Mouse (Mus musculus) liver, embryonic 14.5 days (tissue): ENCODE data around the gene Plxnd1. TPM values are rescaled to one million over a fixed set of nuclear protein-coding genes. Genes with fewer than 3 reads are reported as not detected.

Experiments
- ATAC-seq: fragments of 200-750 bp; cut with Nextera tagmentation; 2 replicates; pipeline ENCODE4 v1.8.0; 2017; ENCODE audit warnings: moderate number of reproducible peaks, mild to moderate bottlenecking, moderate library complexity; ENCODE audit not compliant: insufficient read depth
- DNase-seq, 3 experiments: peaks; one replicate each; pipeline ENCODE4 v3.0.0-alpha.2; 2012 to 2013; ENCODE audit warnings: low read depth in 3 of 3, low spot score in 3 of 3
- H3K27ac ChIP-seq: fragments of 300-500 bp; sonication (generic); 2 replicates; pipeline ENCODE4 v1.5.1; 2014; ENCODE audit warnings: moderate library complexity, mild to moderate bottlenecking, control low read depth, inconsistent platforms
- H3K27me3 ChIP-seq: fragments of 300-500 bp; sonication (generic); 2 replicates; pipeline ENCODE4 v1.6.1; 2014; ENCODE audit warnings: mild to moderate bottlenecking, low read length, moderate library complexity; ENCODE audit not compliant: control insufficient read depth, insufficient read depth
- H3K36me3 ChIP-seq: fragments of 300-500 bp; sonication (generic); replicated peaks from 2 replicates; pipeline ENCODE4 v1.6.1; 2014; ENCODE audit warnings: low read depth; ENCODE audit not compliant: control insufficient read depth, insufficient read depth
- H3K4me1 ChIP-seq, 2 experiments: fragments of 200-500 bp in 1 of 2; fragments of 300-500 bp in 1 of 2; sonication (generic) in 1 of 2; replicated peaks; 2 replicates each; pipeline ENCODE4 v1.6.1; 2012 to 2014; ENCODE audit warnings: antibody characterized with exemption in 1 of 2, inconsistent platforms in 1 of 2, low read length in 1 of 2; ENCODE audit not compliant: control insufficient read depth in 2 of 2, insufficient read depth in 2 of 2
- H3K4me2 ChIP-seq: fragments of 300-500 bp; sonication (generic); 2 replicates; pipeline ENCODE4 v1.6.1; 2014; ENCODE audit warnings: low read depth, mild to moderate bottlenecking, control low read depth, moderate library complexity
- H3K4me3 ChIP-seq, 2 experiments: fragments of 200-500 bp in 1 of 2; fragments of 300-500 bp in 1 of 2; sonication (generic) in 1 of 2; 2 replicates each; pipeline ENCODE4 v1.5.1; 2012 to 2014; ENCODE audit warnings: low read depth in 2 of 2, low read length in 2 of 2, mild to moderate bottlenecking in 2 of 2, control low read depth in 1 of 2, inconsistent platforms in 1 of 2, moderate library complexity in 1 of 2; ENCODE audit not compliant: insufficient read depth in 1 of 2
- H3K9ac ChIP-seq: fragments of 300-500 bp; sonication (generic); replicated peaks from 2 replicates; pipeline ENCODE4 v1.6.1; 2014; ENCODE audit warnings: mild to moderate bottlenecking, control low read depth, moderate library complexity
- H3K9me3 ChIP-seq: fragments of 300-500 bp; sonication (generic); 2 replicates; pipeline ENCODE4 v1.6.1; 2016; ENCODE audit warnings: low read length, mixed read lengths; ENCODE audit not compliant: control insufficient read depth
- CTCF ChIP-seq: IDR thresholded peaks from 2 replicates; pipeline ENCODE4 v1.5.1; 2016; ENCODE audit warnings: antibody characterized with exemption, low read depth, control low read depth
- EP300 ChIP-seq: IDR thresholded peaks from 2 replicates; pipeline ENCODE4 v1.6.1; 2016; ENCODE audit warnings: antibody characterized with exemption, low read depth
- WGBS: fragments of 180-500 bp; shearing (Covaris S2); extraction: QIAGEN DNeasy Blood & Tissue Kit; methylation state at CpG from one replicate; pipeline ENCODE4 v1.1.7; 2014; ENCODE audit not compliant: insufficient replicate concordance; 5-methylcytosine and 5-hydroxymethylcytosine counted together
- polyA plus RNA-seq, 2 experiments: library from polyadenylated mRNA; depleted of rRNA in 1 of 2; stranded (reverse) in 1 of 2; unstranded in 1 of 2; fragments of >200 nt; fragmentation: Nextera tagmentation in 1 of 2; extraction: Ambion mirVana in 1 of 2; gene quantifications; 2 replicates each; pipeline versions ENCODE4 v1.2.1 to v1.2.3; 2012 to 2014

The Plxnd1 gene
- polyA plus RNA-seq, 2 experiments: 6.4 to 13.0 TPM

DNA sequence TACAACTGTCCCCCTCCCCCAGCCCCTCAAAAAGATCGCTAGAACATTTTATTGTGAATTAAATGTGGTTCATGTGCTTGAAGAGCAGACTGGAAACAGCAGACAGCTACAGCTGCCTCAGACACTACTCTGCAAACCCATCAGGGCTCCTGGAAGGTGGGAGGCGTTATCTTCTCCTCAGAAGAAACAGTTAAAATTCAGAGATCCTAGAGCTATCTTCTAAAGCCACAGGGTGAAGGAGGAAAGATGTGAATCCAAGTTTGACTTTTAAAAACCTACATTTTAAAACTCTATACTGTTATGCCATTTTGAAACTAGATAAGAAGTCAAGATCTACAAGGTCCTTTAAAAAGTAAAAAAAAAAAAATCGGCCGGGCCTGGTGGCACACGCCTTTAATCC lies 36.2 kb upstream of the Plxnd1 start:
- Histone ChIP-seq H3K36me3 (no peaks in the 10 kb centered on the region), H3K4me1 (no peaks in the 10 kb centered on the region; a peak in 1 of 4 replicates), H3K9me3 (no peaks in the 10 kb centered on the region), H3K9ac (no peak overlapping the region), H3K27me3 (no peaks in the 10 kb centered on the region), H3K4me2 (no peak overlapping the region), H3K27ac (no peak overlapping the region), H3K4me3 (no peak overlapping the region)
- WGBS: 28% methylated on average over 5 of the region's 5 CpGs
- ATAC-seq (peak; percentile 61; the same call in 1 of the 2 replicates), DNase-seq (no peak)
- TF ChIP-seq EP300: 0 out of 2 replicates have a peak, but pooled peaks have one; percentile 32
- no peak for TF ChIP-seq CTCF

DNA sequence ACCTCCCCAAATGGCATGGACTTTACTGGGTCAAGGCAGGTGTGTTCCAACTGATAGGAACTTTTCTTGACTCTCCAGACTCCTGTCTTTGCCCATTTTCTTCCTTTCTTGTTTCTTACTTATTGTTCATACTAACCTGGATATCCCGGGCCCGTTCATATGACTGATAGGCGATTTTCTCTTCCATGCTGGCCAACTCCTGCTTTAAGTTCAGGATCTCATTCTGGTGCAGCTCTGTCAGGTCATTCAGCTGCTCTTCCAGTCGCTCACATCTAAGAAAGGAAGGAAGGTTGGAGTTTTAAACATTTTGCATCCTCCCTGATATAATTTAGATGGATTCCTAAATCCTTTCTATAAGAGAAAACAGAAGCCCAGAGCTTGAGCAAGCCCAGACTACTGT lies 29.9 kb upstream of the Plxnd1 start:
- H3K4me1 ChIP-seq: no peaks in the 10 kb centered on the region
- DNase-seq: no peak
- no peak overlapping the region for H3K27ac ChIP-seq
- ATAC-seq: no peak
- H3K9me3 ChIP-seq: peaks cover 9% of the 10 kb centered on the region
- no peak overlapping the region for H3K4me2 ChIP-seq
- TF ChIP-seq EP300 (no peak), CTCF (no peak)
- no peaks in the 10 kb centered on the region for H3K36me3 ChIP-seq
- no peak overlapping the region for H3K9ac ChIP-seq
- WGBS: 74% methylated on average over 4 of the region's 4 CpGs
- H3K4me3 ChIP-seq: no peak overlapping the region
- H3K27me3 ChIP-seq: no peaks in the 10 kb centered on the region

DNA sequence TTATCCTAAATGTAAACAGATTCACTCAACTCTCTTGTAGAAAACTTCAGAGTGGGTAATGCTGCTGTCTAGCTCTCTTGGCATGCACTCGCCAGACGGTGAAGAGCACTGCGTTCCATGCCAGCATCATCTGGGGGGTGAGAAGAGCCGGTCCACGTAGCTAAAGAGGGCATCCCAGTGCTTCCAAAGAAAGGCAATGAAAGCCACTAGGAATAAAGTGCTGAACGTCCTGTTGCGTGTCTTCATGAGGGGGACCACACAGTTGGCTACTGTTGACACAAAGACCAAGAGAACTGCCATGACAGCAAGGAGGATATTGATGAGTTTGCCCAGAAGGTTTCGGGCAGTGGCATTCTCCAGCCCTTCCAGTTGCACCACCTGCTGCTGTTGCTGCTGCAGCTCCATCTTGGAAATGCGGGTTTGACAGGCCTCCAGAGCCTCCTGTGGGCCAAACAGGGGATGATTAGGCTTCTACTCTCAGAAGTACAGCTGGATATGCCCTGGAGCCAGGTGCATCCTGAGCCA lies 27.2 kb upstream of the Plxnd1 start:
- ATAC-seq: no peak
- DNase-seq: no peak

DNA sequence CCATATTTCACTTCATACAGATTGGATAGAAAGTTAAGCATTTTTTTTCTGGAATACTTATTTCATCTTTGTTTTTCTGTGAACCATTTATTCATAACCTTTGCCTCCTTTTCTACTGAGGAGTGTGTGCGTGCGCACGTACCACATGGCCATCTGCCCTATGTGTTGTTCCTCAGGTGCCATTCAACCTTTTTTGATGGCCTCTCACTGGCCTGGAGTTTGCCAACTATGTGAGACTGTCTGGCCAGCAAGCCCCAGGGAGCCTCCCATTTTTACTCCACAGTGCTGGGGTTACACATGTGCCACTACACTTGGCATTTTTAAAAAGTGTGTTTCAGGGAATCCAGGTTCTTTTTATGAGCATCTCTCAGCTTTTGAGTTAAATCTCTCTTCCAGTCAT lies 21.1 kb upstream of the Plxnd1 start:
- WGBS: 77% methylated on average over 3 of the region's 3 CpGs
- no peak for ATAC-seq

More for the DNA sequence above, 27.2 kb upstream of the Plxnd1 start:
- H3K9me3 ChIP-seq: peaks cover 9% of the 10 kb centered on the region
- no peaks in the 10 kb centered on the region for H3K4me1 ChIP-seq
- no peak for TF ChIP-seq EP300
- no peak for TF ChIP-seq CTCF
- no peaks in the 10 kb centered on the region for H3K36me3 ChIP-seq
- H3K27ac ChIP-seq: no peak overlapping the region
- H3K4me2 ChIP-seq: no peak overlapping the region
- 72% methylated on average over 9 of the region's 9 CpGs for WGBS
- no peak overlapping the region for H3K9ac ChIP-seq
- no peaks in the 10 kb centered on the region for H3K27me3 ChIP-seq
- H3K4me3 ChIP-seq: no peak overlapping the region

DNA sequence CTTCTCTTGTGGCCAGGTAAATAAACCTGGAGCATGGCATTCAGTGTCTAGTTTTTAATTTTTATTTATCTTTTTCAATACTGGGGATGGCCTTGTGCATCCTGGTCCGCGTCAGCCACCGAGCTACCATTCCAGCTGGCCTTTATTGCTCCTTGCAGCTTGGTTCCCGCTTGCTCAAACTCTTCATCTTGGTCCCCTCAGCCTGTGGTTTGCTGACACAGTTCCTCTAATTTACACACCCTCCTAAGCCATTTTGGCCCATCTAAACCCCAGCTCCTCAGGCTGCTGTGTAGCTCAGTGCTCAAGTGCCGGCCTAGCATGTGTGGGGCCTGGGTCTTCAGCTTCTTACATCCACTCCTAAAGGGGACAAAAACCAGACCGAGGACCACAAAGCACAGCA lies 19.3 kb upstream of the Plxnd1 start:
- ATAC-seq (no peak), DNase-seq (no peak)
- TF ChIP-seq EP300 (no peak), CTCF (no peak)
- no peaks in the 10 kb centered on the region for H3K36me3 ChIP-seq
- no peak overlapping the region for H3K9ac ChIP-seq
- H3K27ac ChIP-seq: no peak overlapping the region
- no peak overlapping the region for H3K4me3 ChIP-seq
- no peaks in the 10 kb centered on the region for H3K9me3 ChIP-seq
- 59% methylated on average over 6 of the region's 6 CpGs for WGBS
- no peak overlapping the region for H3K4me2 ChIP-seq
- no peaks in the 10 kb centered on the region for H3K4me1 ChIP-seq
- H3K27me3 ChIP-seq: no peaks in the 10 kb centered on the region

More for the DNA sequence above, 21.1 kb upstream of the Plxnd1 start:
- H3K4me1 ChIP-seq: no peaks in the 10 kb centered on the region
- no peaks in the 10 kb centered on the region for H3K36me3 ChIP-seq
- H3K4me3 ChIP-seq: no peak overlapping the region
- H3K9me3 ChIP-seq: no peaks in the 10 kb centered on the region
- TF ChIP-seq CTCF (no peak), EP300 (no peak)
- H3K27ac ChIP-seq: no peak overlapping the region
- DNase-seq: no peak
- H3K4me2 ChIP-seq: no peak overlapping the region
- no peaks in the 10 kb centered on the region for H3K27me3 ChIP-seq
- no peak overlapping the region for H3K9ac ChIP-seq
